Mouse (Mus musculus): ENCODE measurements around the gene Nfib.

DNA sequence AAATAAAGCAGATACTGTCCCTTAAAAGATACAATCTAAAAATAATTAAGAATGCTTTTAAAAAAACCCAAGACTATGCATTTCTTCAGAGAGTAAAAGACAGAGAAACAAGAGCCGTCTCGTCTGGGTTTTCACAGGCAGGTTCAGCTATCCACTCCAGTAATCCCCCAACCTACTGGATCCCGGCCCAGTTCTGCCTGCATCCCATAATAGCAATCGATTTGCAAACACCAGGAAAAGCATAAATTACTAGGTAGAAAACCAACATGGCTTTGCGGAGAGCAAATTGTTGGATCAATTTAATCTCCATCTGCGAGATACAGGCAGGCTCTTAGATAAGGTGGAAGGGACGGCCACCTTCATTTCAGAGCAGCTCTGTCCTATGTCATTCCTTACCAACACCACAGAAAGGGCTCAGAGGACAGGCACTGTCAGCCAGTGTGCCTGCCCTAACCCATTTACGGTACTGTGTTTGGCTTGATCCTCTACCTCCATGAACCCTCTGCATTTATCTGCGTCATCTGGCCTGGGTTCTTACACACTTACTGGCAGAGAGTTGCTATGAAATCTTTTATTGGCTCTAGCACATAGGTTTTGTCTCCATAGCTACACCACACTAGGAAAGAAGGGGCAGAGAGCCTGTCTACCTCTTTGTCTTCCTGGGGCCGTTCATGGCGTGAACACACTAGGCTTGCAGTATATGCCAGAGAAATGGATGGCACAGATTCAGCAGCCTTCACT lies 321.4 kb downstream of the Nfib start:
- TF ChIP-seq CTCF (IDR thresholded peaks at IDR 0.05; ENCODE audit: insufficient read depth, low read length) = no peak
- TF ChIP-seq POLR2A (IDR thresholded peaks at IDR 0.05; ENCODE audit: borderline replicate concordance, extremely low read depth, low read depth, low read length) = no peak

All from lung, adult 2 months (tissue).